Mouse (Mus musculus) WW6 (cell line): Measurements from ENCODE around the gene Acacb.

Experiments used
- DNase-seq: peaks from one replicate; pipeline ENCODE4 v3.0.0-alpha.2; 2013; ENCODE audit warnings: low read depth, low spot score

Gene Acacb

GRCm38 (mm10) chr5:114146028-114146888 lies at the start of gene Acacb:
Gene Acacb (plus strand): TSS chr5:114146535.
- no peak for DNase-seq

DNA sequence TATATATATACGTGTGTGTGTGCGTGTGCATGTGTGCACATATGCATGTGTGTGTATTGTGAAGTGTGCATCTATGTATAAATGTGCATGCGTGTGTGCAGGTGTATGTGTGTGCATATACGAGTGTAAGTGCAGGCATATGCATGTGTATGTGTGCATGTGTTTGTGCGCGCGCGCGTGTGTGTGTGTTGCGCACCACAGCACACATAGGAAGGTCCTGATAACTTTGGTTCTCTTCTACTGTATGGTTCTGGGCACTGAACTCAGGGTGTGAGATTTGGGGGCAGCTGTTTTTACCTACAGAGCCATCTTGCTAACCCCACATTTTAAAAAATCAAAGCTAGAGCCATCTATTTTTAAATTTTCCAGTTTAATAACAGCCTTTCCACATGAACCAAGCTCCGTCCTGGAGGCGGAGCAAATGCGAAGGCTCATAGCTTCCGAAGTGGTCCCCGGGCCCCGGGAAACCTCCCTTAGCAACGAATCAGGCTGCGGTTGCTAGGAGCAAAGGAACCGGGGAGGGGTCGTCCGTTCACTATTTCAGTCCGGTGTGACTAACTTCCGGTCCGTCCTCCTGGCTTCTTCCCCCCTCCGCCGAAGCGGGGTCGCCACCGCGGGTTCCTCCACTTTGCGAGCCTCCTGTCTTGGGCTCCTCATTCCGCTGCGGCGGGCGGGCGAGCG lies 46.5 kb upstream of the Acacb start:
- peak; percentile 86 for DNase-seq

GRCm38 (mm10) chr5:114100390-114101099 lies 45.8 kb upstream of the Acacb start:
- DNase-seq: no peak

DNA sequence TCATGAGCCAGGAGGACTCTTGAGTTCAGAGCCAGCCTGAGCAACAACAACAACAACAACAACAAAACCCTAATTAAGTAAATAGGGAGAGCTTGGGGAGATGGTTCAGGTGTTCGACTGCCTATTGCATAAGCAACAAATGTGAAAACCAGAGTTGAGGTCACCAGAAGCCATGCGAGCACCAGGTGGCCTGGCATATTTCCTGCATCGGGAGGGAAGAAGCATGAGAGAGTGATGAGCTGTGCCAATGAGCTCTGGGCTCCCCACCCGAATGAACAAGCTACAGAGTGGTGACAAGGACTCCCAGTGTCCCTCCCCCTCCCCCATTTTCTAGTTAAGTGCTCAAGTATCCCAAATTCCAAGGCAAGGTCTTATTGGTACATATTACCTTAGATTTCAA lies 44.5 kb upstream of the Acacb start:
- no peak for DNase-seq

GRCm38 (mm10) chr5:114102807-114103206 lies 43.5 kb upstream of the Acacb start:
- no peak for DNase-seq

DNA sequence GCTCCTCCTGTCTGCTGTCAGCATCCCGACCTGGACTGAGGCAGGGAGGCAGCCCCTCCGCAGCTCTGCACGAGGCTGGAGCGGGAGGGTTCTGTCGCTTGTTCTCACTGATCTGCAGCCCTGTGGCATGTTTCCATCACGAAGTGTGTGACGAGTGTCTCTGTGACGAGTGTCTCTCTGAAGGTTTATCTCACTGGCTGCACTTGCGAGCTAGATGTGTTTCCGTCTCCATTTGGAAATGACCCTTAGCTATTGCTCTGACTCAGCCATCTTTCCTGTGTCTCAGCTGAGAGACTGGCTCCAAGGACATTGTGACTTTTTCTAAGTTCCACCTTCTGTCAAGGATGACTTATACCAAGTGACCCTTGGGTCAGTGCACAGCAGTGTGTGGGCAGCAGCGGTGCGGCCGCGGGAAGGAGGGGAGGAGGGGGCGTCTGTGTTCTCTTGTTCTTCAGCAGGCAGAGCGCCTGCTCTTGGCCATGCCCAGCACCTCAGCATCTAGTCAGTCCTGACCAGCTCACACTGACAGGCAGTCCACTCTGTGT lies 39.9 kb upstream of the Acacb start:
- no peak for DNase-seq

DNA sequence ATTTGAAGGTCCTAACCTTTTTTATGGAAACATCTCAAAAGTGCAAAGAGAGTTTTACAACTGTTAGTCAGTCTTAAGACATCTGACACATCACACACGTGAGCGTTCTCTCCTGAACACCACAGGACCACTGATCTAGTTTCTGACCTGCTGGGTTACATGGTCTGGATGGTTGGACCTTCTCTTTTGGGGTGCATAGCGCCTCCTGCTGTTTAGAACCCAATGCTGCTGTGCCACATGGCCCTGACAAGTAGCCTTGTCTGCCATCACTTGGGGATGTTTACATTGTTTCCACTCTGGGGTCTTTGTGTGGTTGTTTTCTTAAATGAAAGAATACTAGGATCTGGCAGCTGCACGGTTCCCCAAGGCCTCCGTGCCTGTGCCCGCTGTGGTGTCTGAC lies 33.0 kb upstream of the Acacb start:
- no peak for DNase-seq

DNA sequence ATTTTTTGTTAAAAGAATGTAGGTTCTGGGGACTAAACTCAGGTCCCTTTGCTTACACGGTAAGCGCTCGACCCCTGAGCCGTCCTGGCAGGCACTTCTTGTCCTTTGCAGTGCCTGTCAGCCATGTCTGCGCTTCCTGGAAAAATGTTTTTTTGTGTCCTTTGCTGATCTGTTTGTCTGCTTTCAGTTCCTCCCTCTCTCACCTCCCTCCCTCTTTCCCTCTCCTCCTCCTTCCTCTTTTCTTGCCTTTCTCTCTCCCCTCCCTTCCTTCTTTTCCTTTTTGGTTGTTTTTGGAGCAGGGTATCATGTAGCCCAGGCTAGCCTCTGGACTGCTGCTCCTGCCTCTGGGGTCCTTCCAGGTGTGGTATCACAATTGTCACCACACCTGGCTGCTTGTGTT lies 31.3 kb upstream of the Acacb start:
- no peak for DNase-seq

- no peak for DNase-seq
These were observed 29.7 kb upstream of the Acacb start for GRCm38 (mm10) chr5:114116586-114116985.

GRCm38 (mm10) chr5:114119806-114120205 lies 26.5 kb upstream of the Acacb start:
- no peak for DNase-seq

DNA sequence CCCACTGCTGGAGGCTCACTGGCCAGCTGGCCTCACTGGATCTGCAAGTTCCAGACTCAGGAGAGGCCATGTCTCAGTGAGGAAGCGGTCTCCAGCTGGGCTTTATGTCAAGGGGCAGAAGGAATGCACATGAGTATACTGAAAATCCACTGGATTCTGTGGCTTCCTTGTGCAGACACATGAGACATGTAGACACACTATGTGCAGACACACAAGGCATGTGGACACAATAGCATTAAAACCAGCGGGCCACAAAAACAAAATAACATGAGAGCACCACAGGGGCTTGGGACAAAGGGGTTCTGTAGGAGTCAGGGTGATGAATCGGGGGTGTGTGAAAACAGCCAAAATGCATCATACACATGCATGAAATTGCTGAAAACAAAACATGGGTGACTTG lies 20.3 kb upstream of the Acacb start:
- DNase-seq: no peak

- DNase-seq: no peak
These were observed 19.7 kb upstream of the Acacb start for GRCm38 (mm10) chr5:114126499-114127244.

DNA sequence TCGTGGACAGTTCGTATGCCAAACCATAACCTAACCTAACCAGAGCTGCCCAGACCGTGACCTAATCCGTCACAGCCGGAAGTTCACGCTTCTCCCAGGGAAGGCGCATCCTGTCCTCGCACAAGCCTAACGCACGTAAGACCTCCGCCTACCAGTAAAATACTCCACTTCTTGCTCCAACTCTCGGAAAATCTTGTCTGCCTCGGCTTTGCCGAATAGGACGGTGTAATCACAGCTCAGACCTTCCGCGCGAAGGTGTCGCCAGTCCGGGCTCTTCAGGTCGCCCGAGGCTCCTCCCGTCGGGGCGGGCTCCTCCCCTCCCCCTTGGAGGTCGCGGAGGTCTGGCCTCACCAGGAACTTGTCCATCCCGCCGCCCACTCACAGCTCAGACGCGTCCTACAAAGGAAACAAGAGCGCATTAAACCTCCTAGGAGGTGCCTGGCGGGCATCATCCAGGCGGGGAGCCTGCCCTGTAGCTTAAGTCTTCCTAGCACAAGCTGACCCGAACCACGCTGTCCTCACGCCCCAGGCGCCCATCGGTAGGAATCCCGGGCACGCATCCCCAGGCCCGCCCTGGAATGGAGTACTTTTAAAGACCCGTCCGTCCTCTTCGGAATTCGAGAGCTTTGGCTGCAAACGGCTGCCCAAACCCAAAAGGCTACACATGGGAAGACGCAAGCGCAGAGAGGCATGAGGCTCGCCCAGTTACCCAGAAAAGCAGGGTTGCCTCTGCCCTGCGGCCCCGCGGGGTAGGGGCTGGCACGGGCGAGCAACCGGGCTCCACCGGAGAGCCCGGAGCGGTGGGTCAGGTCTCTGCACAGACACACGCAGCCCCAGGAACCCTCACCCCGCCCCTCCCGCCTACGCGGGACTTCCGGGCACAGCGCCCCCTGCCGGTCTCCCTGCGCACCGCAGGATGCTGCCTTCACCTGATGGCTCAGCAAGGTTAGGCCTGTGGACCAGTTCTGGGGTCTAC lies 18.7 kb upstream of the Acacb start, which contains the start of gene Alkbh2:
Gene Alkbh2 (minus strand): TSS at position 845 of the 976 bp plus-strand sequence.
- DNase-seq: peak; percentile 70

DNA sequence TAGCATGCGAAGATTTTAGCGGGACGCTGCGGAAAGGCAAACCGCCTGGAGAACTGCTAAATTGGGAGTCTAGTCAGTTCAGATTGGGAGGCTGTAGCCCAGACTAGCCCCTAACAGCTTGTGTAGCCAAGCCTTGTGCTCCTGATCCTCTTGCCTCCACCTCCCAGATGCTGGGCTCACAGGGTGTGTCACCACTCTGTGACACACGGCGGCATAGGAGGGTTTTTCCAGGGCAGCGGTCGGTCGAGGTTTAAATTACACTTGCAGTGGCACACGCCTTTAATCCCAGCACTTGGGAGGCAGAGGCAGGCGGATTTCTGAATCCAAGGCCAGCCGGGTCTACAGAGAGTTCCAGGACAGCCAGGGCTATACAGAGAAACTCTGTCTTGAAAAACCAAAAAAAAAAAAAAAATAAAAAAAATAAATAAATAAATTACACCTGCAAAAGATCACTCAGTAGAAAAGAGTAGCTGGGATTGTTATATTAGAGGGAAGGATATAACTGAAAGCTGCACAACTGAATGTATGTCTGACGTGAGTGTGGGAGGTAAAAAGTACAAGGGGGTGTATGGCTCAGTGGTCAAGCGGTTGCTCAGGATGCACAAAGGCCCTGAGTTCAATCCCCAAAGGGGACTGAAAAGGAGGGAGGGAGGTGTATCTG lies 16.7 kb upstream of the Acacb start:
- no peak for DNase-seq

GRCm38 (mm10) chr5:114130211-114130605 lies 16.1 kb upstream of the Acacb start, which contains the start of gene Ung:
Gene Ung (plus strand): TSS chr5:114130386.
- DNase-seq: peak; percentile 72

DNA sequence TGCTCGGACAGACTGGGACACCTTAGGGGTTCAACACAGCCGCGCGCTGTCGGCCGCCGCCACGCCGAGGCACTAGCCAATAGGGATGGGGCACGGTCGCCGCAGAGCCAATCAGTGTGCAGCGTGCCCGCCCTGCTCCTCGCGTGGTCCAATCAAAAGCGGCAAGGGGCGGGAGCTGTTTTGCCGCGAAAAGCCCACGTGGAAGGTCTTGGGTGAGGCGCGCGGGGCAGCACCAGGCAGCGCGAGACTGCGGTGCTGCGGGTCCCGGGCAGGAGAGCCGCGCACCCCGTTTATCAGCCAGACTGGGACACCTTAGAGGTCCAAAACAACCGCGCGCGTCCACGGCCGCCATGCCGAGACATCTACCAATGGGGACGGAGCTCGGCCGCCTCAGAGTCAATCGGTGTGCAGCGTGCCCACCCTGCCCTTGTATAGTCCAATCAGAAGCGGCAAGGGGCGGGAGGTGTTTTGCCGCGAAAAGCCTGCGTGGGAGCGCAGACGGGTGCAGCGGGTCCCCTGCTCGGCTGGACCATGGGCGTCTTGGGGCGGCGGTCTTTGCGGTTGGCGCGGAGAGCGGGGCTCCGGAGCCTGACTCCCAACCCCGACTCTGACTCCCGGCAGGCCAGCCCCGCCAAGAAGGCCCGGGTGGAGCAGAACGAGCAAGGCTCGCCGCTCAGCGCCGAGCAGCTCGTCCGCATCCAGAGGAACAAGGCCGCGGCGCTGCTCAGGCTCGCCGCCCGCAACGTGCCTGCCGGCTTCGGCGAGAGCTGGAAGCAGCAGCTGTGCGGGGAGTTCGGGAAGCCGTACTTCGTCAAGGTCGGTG lies 15.4 kb upstream of the Acacb start:
- peak; percentile 83 for DNase-seq

GRCm38 (mm10) chr5:114131521-114131840 lies 14.9 kb upstream of the Acacb start:
- DNase-seq: no peak

- no peak for DNase-seq
These were observed 13.5 kb upstream of the Acacb start for GRCm38 (mm10) chr5:114132841-114133240.

- no peak for DNase-seq
These were observed 12.2 kb upstream of the Acacb start for GRCm38 (mm10) chr5:114134091-114134534.
